Mouse (Mus musculus) left cerebral cortex, adult 18-20 months (tissue): ENCODE measurements around the gene Zfpm1. TPM values are rescaled to one million over a fixed set of nuclear protein-coding genes. Genes with fewer than 3 reads are reported as not detected.

Source experiments
- DNase-seq, 2 experiments: peaks; one replicate each; pipeline ENCODE4 v3.0.0; 2021 to 2022; ENCODE audit warnings: low spot score in 2 of 2, mixed read lengths in 1 of 2
- total RNA-seq, 2 experiments: library from RNA; stranded (reverse); gene quantifications; 2 replicates each; pipeline ENCODE4 v1.2.3; 2021

Zfpm1 gene
- total RNA-seq, 2 experiments from 2014 or later, result 35.6 to 37.5 TPM

GRCm38 (mm10) chr8:122274651-122275391 is 7.1 kb upstream of the Zfpm1 start:
- DNase-seq, result no peak

GRCm38 (mm10) chr8:122276308-122276707 is 5.6 kb upstream of the Zfpm1 start:
- no peak for DNase-seq

DNA sequence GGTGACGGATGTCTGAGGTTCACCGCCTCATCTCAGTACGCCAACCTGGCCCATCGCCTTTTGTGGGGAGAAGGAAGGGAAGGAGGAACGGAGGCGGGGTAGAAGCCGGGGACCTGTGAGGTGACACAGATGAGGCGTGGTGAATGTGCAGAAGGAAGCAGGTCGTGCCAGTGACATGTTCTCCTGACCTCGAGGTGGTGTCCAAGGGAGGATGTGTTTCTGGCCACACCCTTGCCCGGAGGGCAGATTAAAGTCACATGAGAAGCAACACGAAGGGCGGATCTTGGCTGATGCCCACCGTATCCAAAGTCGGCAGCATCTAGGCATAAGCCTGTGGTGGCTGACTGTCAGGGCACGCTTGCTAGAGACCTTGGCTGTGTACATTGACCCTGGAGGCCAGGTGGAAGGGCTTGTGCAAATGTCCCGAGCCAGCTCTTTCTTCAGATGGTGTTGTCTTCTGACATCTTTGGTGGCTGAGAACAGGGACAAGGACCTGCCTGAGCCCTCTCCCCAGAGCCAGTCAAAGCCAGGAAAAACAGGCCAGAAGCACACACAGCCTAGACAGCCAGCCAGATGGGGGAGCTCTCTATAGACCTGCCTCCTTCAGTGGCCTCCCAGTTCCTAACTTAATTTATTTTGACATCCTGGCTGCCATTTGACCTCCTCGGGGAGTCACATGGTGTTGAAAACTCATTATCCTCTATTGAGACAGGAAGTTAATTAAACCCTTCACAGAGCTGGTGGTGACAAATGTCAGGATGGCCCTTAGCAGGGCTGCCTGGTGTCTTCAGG is 4.5 kb upstream of the Zfpm1 start:
- no peak for DNase-seq

- no peak for DNase-seq
Measured at GRCm38 (mm10) chr8:122280156-122280555, 1.8 kb upstream of the Zfpm1 start.

DNA sequence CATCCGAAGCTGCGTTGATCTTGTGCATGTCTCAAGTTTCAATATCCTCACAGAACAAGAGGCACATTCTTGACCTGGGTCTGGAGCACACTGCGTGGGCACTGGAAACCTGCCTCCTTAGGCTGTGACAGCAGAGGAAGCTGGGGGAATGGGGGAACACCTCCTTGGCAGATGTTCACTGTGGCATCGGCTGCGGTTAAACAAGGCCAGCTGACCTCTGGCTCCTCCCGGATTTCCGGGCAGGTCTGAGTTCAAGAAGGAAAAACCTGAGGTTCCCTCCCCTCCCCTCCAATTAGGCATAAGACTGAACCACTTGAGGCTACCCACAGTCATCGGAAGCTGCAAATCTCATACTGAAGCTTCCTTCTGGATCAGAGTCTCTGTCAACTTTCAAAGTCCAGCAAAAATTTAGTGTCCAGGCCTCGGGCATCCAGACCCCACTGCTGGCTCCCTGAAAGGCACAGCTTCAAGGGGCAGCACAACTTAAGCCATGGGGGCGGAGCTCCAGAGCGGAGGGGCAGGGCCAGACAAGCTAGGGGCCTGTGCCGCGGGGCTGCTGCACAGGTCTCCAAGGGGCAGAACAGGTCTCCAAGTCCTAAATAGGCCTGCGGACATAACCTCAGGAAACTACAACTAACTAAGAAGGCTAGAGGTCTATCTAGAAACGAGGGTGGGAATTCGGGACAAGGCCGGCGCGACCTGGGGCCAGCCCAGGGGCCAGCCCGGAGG is 1.2 kb upstream of the Zfpm1 start:
- peak in 1 of 2 experiments; percentile 30 for DNase-seq

DNA sequence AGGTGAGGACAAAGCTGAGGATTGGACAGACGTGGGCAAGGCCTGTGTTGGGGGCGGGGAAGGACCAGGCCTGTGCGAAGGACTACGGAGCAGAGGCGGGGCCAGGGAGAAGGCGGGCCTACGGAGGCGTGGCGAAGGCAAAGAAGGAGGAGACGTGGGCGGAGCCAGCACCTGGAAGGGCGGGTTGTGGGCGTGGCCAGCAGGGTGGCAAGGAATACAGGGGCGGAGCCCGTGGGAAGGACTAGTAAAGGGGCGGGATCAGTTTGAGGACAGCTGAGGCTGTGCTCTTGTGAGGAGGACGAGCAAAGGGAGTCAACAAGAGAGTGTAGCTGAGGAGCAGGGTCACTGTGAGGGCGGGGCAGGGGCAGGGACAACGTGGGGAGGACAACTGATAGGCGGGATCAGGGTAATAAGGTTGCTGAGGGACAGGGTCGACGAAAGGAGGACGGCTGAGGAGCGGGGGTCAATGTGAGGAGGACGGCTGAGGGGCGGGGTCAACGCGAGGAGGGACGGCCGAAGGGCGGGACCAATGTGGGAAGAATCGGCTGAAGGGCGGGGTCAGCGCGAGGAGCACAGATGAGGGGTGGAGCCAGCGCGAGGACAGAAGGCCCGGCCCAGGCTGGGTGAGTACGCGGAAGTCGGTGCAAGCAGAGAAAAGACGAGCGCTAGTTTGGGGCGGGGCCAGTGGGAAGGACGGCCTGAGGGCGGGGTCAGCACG is 465 bp upstream of the Zfpm1 start:
- DNase-seq, result peak; percentile 99

GRCm38 (mm10) chr8:122282501-122283355 is 787 bp downstream of the Zfpm1 start:
- peak in 1 of 2 experiments; percentile 47 for DNase-seq

- DNase-seq, result peak; percentile 35 to 62
Measured at GRCm38 (mm10) chr8:122283356-122284202, 1.6 kb downstream of the Zfpm1 start.

DNA sequence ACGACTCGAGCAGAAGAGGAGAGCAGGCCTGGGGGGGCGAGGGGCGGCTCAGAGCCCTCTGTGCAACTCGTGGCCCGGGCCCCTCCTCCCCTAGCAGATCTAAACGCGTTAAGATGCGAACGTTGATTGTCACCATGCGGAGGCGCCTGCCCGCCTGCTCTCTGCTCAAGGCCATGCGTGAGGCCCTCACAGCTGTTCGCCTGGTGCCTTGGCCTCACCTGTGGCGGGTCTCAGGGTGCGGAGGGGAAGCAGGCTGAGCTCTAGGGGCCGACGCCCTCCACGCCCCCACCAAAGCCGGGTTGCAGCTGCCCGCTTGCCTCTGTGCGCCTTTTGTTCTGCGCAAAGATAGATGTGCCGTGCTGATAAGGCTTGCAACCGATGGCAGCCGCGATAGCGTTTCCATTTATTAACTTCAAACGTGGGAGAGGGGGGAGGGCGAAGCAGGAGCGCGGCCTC is 2.3 kb downstream of the Zfpm1 start:
- peak; percentile 38 to 60 for DNase-seq

DNA sequence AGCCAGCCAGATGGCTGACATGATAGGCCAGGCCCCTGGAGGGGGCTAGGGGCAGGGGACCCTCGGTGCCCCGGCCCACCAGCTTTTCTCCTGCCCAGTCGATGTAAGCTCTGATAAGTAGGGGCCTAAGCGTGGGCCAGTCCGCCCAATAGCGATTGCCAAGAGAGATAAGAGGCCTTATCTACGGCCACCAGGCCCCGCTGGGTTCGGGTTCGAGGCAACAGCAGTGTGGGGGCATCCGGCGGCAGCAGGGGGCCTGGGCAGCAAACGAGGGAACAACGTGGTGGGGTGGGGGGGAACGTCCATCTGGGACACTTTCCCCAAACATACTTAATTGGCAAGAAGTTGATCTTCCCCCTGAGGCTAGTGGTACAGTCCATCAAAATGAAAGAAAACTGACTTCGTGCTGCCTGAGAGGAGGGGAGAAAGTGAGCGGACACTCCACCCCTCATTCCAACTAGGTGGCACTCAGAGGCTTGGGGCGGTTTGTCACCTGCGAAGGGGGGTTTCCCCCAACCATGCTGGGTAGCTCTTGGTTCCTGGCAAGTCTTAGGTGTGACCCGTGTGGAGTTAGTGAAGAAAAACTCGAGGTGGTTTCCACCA is 2.8 kb downstream of the Zfpm1 start:
- DNase-seq, result no peak

DNA sequence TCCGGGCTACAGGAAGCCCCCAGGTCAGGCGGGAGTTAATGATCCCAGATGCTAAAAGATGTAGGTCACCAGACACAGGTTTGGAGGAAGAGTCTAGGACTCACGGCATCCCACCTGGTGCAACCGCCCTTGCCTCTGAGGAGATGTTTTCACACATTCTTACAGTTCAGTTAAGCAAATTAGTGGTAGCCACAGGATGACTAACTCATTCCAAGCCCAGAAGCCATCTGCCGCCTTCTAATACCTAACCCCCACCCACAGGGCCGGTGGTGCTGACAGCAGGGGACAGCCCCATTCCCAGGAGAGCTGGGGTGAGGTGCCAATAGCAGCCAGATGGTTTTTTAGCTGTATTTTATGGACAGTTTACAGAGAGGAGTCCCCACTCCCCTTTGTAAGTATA is 3.8 kb downstream of the Zfpm1 start:
- no peak for DNase-seq

DNA sequence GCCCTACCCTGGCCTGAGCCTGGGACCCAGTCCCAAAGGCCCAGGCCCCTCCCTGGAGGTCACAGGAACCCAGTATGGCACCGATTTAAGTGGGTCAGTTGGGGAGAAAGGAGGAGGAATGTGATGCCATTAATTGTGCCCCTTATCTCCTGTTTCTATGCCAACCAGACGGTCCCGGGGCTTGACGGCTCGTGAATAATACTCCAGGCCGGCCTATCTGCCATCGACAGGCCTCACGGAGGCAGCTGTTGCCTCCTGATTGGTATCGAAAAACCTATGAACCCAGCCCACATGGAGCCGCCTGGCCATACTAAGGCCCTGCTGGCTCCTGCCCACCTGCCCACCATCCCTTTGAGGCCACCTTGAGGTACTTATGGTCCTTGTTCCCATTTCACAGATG is 5.0 kb downstream of the Zfpm1 start:
- DNase-seq, result no peak

DNA sequence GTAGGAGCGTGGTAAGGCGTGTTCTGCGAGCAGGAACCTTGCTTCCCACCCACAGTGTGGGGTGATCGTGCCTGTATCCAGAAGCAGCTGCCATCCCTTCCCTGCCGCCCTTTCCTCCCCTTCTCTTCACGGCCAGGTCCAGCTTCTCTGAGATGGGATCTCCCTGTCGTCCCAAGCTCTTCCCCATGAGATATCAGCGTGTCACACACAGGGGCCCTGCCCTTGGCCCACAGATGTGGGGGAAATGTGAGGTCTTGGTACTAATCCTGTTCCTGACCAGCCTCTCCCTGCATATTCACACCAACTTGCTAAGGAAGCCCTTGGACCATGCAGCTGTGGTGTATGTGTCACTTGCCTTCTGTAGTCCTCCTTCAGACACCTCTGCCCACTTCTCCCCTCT is 5.8 kb downstream of the Zfpm1 start:
- DNase-seq, result no peak

DNA sequence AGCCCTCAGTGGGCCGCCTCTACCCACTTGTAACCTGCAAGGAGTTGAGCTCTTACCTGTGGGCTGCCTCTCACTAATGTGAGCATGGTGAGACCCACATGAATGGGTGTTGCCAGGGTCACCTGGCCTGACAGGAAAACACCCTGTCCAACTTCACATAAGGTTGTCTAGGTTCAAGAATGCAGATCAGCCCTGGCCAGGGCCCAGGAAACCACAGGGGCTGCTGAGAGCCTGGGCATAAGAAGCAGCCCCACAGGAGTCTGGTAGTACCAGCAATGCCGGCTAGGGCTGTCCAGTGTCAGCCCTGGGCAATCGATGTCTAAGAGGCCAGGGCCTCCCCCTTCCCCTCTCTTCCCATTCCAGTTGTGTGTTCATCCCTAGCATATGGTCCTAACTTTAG is 6.4 kb downstream of the Zfpm1 start:
- DNase-seq, result no peak

GRCm38 (mm10) chr8:122291075-122291474 is 9.1 kb downstream of the Zfpm1 start:
- DNase-seq, result no peak

DNA sequence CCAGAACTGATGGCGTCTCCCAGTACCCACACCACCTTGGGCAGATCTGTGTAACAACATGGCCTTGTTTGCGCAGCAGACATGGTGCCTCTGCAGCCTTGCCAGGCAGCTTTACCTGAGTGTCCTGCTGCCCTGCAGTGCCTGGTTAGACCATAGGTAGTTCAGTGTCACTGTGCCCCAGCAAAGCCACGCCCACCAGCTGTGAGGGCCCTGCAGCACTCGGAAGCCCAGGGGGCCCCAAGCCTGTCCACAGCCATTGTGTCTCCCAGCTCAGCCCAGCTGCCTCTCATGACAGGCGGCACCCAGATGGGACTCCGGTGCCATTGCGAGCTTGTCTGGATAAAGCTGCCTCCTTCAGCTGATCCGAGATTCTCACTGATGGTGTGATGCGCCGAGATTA is 9.6 kb downstream of the Zfpm1 start:
- no peak for DNase-seq

DNA sequence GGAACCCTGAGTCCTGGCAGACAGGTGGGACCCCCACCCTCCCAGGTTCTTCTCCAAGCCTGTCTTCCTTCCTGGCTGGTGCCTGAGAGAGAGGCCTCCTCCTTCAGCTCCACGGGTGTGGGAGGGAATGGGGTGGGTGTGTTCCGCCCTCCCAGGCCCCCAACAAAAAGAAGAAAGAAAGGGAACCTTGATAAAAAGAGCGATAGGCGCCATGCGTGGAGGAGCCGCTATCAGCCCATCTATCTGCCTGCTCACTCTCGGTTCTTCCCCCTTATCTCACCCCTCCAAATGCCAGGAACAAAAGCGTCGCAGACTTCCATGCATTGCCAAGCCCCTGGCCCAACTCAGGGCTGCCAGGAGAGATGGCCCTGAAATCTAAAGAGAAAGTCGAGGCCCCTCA is 11.5 kb downstream of the Zfpm1 start:
- no peak for DNase-seq

DNA sequence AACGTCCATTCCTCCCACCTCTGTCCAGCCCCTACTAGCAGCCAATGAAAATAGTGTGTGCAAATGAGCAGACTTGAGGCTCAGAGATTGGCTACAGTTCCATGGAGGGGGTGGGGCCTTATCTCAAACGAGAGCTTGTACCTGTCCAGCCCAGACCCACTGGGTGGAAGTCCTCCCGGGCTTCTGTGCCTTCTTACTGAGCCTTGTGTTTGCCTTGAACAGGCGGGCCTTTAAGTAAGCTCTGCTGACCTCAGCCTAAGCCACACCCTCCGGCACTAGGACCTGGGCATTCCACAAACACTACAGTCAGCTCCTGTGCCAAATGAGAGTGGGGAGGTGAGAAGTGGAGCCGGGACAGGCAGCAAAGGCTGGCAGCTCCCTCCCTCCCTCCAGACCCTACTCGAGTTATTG is 12.3 kb downstream of the Zfpm1 start:
- no peak for DNase-seq

GRCm38 (mm10) chr8:122295389-122295788 is 13.4 kb downstream of the Zfpm1 start:
- no peak for DNase-seq
